Mouse (Mus musculus) frontal cortex, postnatal 25 days (tissue): ENCODE results near the gene Olfr287.
A peak's percentile ranks its signal among the peaks of the same experiment; 100 is the strongest.

ENCODE experiments used
- DNase-seq, 2 experiments: peaks; one replicate each; pipeline ENCODE4 v3.0.0; 2022; ENCODE audit warnings: low spot score in 2 of 2

The Olfr287 gene

GRCm38 (mm10) chr15:98220877-98221276 lies at the start of gene Olfr287, which contains the start of gene Gm44579:
Gene Olfr287 (minus strand): TSS chr15:98221056.
Gene Gm44579 (minus strand): TSS chr15:98220977.
- DNase-seq: no peak

DNA sequence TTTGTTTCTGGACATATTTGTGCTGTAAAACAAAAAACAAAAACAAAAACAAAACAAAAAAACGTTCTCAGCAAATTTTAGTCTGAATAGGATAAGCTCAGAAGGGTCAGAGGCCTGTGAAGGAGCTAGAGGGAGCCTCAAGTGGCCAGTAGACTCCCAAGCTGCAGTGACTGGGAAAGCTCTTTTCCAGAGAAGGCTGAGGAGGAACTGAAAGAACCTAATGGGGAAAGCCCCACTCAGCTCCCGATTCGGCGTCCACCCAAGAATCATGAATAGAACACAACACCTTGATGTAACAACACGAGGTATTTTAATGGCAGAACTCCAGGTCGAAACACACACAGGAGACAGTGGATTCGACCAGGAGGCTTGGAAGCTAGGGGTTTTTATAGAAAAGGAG lies 36.9 kb upstream of the Olfr287 start:
- no peak for DNase-seq

GRCm38 (mm10) chr15:98257193-98257592 lies 36.3 kb upstream of the Olfr287 start, which contains the start of gene H1fnt:
Gene H1fnt (minus strand): TSS chr15:98257293.
- no peak for DNase-seq

DNA sequence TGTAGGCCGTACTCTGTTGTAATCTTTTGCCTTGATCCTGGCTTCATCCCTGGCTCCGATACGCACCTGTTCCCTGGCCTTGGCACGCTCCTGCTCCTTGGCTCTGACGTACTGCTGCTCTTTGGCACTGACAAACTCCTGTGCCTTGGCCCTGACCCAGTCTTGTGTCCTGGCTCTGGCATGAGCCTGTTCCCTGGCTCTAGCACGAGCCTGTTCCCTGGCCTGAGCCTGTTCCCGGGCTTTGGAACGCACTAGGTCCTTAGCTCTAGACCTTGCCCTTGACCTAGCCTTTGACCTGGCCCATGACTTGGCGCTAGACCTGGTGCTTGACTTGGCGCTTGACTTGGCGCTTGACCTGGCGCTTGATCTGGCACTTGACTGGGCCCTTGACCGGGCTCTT lies 35.4 kb upstream of the Olfr287 start:
- no peak for DNase-seq

DNA sequence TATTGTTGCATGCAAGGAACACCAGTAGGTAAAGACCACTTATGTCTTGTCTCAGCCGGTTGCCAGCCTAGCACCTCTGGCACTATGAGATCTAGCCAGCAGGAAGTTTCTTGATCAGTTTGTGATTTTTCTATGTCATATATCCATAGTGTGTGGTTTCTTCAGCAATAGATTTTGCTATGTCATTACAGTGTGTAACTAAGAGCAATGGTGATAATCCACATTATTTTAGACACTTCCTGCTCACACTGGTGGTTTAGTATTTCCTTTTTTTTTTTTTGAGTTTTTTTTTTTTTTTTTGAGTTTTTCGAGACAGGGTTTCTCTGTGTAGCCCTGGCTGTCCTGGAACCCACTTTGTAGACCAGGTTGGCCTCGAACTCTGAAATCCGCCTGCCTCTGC lies 14.6 kb upstream of the Olfr287 start:
- no peak for DNase-seq

DNA sequence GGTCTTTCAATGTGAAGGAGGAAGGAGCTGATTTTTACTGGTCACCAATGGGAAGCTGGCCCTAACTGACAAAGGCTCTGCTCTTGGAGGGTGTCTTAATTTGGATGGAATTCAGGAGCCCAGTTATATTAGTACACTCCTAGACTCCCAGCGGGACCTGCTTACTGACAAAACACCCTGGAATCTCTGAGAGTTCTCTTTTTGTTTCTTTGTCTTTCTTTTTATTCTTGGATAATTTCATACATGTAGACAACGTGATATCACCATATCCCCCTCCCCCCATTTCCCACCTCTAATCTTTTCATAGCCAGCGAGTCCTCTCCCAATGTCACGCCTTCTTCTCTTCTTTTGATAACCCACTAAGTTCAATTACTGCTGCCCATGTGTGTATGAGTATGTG lies 13.5 kb upstream of the Olfr287 start, which contains the start of gene Olfr286:
Gene Olfr286, minus strand, starts transcription at position 101 of the 400 bp plus-strand sequence.
- no peak for DNase-seq

GRCm38 (mm10) chr15:98226096-98226495 lies 5.2 kb upstream of the Olfr287 start:
- DNase-seq: no peak

DNA sequence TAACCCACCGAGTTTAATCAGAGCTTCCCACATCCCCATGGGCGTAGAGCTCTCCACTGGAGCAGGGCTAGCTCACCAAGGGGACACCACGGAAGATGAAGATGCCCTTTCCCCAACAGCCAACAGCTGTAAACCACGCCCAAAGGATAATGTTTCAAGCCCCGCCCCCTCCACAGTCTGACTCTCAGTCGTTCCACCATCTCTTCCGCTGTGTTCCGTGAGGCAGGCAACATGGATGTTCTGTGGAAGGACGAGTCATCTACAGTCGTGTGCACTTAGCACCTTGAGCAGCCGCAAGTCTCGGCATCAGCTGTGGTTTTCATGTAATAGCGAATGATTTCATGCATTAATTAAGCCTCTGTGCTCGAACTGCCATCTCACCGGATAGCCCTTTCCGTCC lies 4.8 kb upstream of the Olfr287 start:
- DNase-seq: no peak

DNA sequence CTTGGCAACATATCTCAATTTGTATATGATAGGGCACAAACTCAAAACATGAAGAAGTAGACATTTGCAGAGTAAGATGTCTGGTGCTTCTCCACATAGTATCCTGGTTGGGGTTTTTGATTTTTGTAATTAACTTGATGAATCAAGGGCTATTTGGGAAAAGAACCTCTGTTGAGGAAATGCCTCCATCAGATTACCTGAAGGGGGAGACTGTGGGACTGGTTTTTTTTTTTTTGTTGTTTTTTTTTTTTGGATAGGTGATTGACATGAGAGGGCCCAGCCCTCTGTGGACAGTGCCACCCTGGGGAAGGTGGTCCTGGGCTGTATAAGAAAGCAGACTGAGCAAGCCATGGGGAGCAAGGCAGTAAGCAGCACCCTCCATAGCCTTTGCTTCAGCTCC lies 1.5 kb upstream of the Olfr287 start:
- DNase-seq: no peak

DNA sequence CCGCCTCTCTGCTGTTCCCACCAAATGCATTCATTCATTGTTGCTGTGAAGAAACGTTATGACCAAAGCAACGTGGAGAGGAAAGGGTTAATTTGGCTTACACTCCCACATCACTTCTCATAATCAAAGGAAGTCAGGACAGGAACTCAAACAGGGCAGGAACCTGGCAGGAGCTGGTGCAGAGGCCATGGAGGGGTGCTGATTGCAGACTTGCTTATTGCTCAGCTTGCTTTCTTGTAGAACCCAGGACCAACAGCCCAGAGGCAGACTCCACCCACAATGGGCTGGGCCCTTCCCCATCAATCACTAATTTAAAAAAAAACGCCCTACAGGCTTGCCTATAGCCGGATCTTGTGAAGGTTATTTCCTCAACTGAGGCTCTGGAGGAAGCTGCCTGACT lies 6.7 kb downstream of the Olfr287 start:
- no peak for DNase-seq

GRCm38 (mm10) chr15:98213336-98213870 lies 7.5 kb downstream of the Olfr287 start:
- no peak for DNase-seq

- no peak for DNase-seq
Observed at GRCm38 (mm10) chr15:98209676-98210075, 11.2 kb downstream of the Olfr287 start.

DNA sequence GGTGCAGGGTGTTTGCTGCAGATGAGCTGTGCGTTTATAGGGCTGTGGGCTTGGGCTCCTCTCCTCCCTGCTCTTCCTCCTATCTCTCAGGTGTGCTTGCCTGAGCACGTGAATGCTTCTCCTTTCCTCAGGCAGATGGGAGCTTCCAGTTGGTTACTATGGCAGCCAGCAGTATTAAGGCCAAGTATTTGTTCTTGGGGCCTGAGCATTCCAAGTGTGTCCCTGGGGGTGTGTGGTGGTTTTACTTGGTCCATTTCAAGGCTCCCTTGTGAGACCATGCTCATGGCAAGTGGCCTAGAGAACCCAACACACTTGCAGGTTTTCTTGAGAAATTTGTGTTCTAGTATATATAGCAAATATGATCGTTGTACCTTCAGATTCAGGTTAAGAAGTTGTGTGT lies 25.4 kb downstream of the Olfr287 start, which contains the start of gene Olfr288:
Gene Olfr288, minus strand, starts transcription at position 101 of the 400 bp plus-strand sequence.
- no peak for DNase-seq

DNA sequence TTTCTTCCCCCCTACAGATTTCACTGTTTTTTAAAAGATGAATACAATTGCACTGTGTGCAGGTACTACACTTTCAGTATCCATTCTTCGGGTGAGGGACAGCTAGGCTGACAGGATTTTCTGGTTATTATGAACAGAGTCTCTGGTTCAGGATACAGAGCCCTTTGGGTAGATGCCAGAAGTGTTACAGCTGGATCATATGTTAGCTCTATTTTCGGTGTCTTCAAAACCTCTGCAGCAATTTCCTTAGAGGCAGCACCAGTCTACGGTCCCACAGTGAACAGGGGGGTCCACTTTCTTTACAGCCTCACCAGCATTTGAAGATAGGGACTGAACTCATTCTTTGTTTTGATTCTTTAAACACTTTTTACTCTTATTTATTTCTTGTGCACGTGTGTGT lies 36.4 kb downstream of the Olfr287 start:
- DNase-seq: no peak

DNA sequence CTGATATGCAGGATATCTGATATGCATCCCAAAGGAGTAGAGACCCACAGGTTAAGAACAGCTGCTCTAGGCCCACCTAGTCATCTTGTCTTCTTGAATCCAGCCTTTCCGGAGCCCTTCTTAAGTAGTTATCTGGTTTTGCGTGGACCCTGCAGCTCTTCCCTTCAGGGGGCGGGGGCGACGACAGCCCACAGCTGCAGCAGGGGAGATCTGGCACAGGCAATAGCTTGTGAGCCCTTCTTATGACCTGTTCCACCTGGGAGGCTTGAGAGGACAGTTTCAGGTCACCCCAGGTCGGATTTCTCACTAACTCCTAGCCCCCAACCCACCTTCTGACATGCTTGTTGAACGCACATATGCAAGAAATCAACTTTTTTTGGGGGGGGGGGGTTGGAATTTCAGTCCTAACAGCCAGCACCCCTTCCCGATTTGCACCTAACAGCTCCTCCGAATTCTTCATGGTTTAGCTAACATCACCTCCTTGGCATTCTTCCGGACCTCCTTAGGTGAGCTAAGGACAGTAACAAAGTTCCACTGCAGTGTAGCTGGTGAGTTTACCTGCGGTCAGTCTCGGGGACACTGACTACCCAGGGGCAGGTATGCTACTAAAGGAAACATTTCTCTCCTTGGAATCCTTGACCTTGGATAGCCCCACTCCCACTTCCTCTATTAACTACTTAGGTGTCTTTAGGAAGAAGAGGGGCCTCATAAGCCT lies 38.8 kb downstream of the Olfr287 start:
- DNase-seq: no peak

DNA sequence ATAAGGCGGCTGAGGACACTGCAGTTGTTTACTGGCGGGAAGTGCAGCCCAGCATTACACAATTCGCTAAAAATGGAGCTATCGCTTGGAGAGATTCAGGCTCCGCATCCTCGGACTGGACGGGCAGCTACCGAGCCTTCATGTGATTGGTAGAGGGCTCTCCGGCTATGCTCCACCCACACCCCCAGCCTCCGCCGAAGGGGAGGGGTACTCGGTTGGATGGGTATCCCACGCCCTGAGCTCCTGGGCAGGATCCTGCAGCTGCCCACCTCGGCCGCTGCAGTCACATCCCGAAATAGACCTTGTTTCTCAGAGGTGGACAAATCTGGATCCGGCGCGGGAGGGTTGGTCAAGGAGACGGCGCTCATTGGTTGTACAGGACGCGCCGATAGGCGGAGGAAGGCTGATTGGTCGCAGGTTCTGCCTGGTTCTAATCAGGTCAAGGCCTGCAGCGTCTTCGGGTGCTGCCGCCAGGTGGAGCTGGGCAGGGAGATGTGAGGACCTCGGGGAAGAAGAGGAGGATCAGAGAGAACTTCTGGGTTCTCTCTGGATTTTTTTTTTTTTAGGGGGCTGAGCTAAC lies 39.6 kb downstream of the Olfr287 start:
- peak; percentile 87 for DNase-seq

DNA sequence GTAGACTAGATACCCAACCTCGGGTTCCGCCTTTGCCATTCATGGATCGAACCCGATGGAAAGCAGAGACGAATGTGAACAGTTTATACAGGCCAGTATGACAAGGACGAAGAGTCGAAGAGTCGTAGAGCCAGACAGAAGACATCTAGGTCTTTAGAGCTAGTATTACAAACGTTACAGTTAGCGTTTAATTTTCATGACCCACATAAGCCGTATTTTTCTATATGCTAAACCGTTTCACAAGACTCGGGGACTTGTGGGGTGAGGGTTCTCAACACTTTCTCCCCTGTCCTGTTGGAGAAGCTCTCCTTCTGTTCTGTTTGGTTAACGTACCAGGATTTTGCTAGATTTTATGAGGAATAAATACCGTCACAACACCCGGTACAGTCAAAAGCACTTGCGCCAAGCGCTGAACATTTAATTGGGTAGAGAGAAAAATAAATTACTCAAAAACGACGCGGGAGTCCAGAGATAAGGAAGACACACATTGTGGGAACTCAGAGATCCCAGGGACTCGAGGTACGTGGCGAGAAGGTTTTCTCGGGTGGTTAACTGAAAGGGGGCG lies 40.2 kb downstream of the Olfr287 start:
- no peak for DNase-seq

GRCm38 (mm10) chr15:98177320-98177719 lies 43.5 kb downstream of the Olfr287 start:
- DNase-seq: no peak

- peak; percentile 53 to 66 for DNase-seq
Observed at GRCm38 (mm10) chr15:98173821-98174220, 47.0 kb downstream of the Olfr287 start.

DNA sequence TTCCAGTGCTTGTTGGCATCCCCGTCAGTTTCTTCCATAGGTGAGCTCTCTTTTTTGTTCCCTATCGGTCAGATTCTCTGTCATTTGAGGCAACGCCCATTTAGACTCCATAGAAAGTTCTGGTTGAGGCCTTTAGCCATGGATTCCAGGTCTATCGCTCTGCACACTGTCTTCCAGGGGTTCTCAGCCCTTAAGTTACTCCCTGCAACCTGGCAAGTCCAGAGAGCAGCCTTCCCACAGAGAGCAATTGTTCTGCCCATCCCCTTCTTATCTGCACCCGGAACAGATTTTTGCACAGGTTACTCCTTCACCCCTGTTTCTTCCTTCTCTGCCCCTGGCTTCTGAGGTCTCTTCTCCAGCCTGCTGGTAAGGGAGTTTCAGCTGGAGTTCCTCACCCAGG lies 48.7 kb downstream of the Olfr287 start:
- DNase-seq: no peak

DNA sequence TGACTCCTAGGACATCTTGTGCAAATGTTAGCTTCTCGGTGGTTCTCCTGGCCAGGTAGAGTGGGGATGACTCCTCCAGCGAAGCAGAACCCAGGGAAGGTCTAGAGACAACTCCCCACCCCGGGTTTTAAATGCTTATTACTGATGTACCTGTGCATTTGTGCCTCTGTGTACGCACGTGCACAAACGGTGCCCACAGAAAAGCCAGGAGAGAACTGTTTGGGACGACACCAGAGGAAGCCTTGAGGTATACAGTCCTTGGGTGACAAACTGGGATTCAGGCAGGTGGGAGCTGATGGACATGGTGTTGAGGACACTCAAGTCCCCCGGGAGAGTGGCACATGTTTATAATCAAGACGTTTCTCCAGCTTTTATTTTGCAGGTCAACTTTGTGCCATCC lies 49.9 kb downstream of the Olfr287 start:
- no peak for DNase-seq

DNA sequence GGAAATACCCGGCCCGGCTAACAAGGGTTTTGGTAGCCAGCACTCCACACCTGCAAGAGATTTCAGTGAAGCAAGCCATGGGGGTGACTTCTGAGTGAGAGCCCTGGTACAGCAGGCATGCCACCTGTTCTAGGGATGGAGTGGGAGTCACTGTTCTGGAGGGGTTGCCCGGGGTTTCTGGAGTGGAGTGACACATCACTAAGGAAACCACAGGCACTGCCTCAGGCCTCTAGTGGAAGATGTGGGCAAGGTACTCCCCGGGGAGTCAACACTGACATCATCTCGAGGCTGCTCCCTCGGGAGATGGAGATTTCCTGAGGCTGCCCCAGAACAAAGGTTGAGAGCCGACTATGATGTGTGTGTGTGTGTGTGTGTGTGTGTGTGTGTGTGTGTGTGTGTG lies 50.5 kb downstream of the Olfr287 start:
- peak; percentile 31 to 45 for DNase-seq

- no peak for DNase-seq
Observed at GRCm38 (mm10) chr15:98168622-98169004, 52.2 kb downstream of the Olfr287 start.
